Mouse (Mus musculus) stomach, embryonic 14.5 days (tissue): ENCODE measurements at regions not wholly inside any gene's neighbourhood (a gene's known extent, or its start where the extent isn't known, plus 50 kb on each side); places are given as distances from the start of the nearest gene placed in this dataset.

Experiments used
- ATAC-seq: fragments of 200-750 bp; cut with Nextera tagmentation; 2 replicates; pipeline ENCODE4 v1.8.0; 2017; ENCODE audit warnings: low read depth, moderate TSS enrichment; ENCODE audit not compliant: insufficient number of reproducible peaks, insufficient read depth, low FRiP score
- H3K27ac ChIP-seq: fragments of 300-500 bp; sonication (generic); 2 replicates; pipeline ENCODE4 v1.5.1; 2014; ENCODE audit warnings: mild to moderate bottlenecking, low read length, moderate library complexity, mixed read lengths
- H3K27me3 ChIP-seq: fragments of 300-500 bp; sonication (generic); 2 replicates; pipeline ENCODE4 v1.6.1; 2014; ENCODE audit warnings: low read length, control low read depth, mixed read lengths; ENCODE audit not compliant: control insufficient read depth, insufficient read depth
- H3K36me3 ChIP-seq: fragments of 300-500 bp; sonication (generic); 2 replicates; pipeline ENCODE4 v1.6.1; 2014; ENCODE audit warnings: mild to moderate bottlenecking, control low read depth, low read length, moderate library complexity, mixed read lengths; ENCODE audit not compliant: control insufficient read depth, insufficient read depth
- H3K4me1 ChIP-seq: fragments of 300-500 bp; sonication (generic); 2 replicates; pipeline ENCODE4 v1.6.1; 2014; ENCODE audit warnings: low read length, control low read depth, mixed read lengths; ENCODE audit not compliant: control insufficient read depth, insufficient read depth
- H3K4me2 ChIP-seq: fragments of 300-500 bp; sonication (generic); replicated peaks from 2 replicates; pipeline ENCODE4 v1.6.1; 2014; ENCODE audit warnings: low read depth, low read length, control low read depth
- H3K4me3 ChIP-seq: fragments of 300-500 bp; sonication (generic); 2 replicates; pipeline ENCODE4 v1.5.1; 2014; ENCODE audit warnings: low read depth, low read length, control low read depth
- H3K9ac ChIP-seq: fragments of 300-500 bp; sonication (generic); replicated peaks from 2 replicates; pipeline ENCODE4 v1.6.1; 2014; ENCODE audit warnings: low read depth, mild to moderate bottlenecking, control low read depth, low read length, moderate library complexity, mixed read lengths
- H3K9me3 ChIP-seq: fragments of 300-500 bp; sonication (generic); 2 replicates; pipeline ENCODE4 v1.6.1; 2016; ENCODE audit warnings: low read depth, low read length, control low read depth; ENCODE audit not compliant: control insufficient read depth
- whole genome bisulfite sequencing: fragments of 180-500 bp; shearing (Covaris S2); extraction: QIAGEN DNeasy Blood & Tissue Kit; methylation state at CpG from one replicate; pipeline ENCODE4 v1.1.7; 2014; 5-methylcytosine and 5-hydroxymethylcytosine counted together

DNA sequence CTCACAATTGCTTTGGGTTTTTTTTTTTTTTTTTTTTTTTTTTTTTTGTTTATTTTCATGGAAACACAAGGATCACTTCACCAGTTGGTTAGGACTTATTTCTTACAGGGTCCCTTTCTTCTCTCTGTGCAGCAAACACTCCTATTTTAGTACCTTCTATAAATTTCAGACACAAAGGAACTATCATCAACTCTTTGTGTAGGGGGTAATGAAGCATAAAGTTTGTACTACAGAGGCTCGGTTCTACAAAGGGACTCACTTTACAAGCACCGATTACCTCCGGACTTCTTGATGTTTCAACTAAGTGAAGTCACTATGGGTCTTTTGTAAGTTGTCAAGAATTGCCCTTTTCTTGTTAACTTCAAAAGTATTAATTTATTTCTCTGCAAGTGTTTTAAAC is 318.0 kb downstream of the Gja1 start:
- WGBS = 67% methylated on average over 3 of the region's 3 CpGs
- ATAC-seq = no peak
- Histone ChIP-seq H3K9ac (no peak overlapping the region), H3K9me3 (no peaks in the 10 kb centered on the region), H3K27ac (no peak overlapping the region), H3K4me1 (no peaks in the 10 kb centered on the region), H3K27me3 (no peaks in the 10 kb centered on the region), H3K36me3 (no peaks in the 10 kb centered on the region), H3K4me2 (no peak overlapping the region), H3K4me3 (no peak overlapping the region)

- H3K4me3 ChIP-seq = no peak overlapping the region
- H3K9ac ChIP-seq = no peak overlapping the region
- H3K27ac ChIP-seq = no peak overlapping the region
- H3K4me2 ChIP-seq = no peak overlapping the region
- no peaks in the 10 kb centered on the region for H3K36me3 ChIP-seq
- no peaks in the 10 kb centered on the region for H3K4me1 ChIP-seq
- no peak for ATAC-seq
- 73% methylated on average over 6 of the region's 6 CpGs for WGBS
- H3K27me3 ChIP-seq = no peaks in the 10 kb centered on the region
- H3K9me3 ChIP-seq = no peaks in the 10 kb centered on the region
These were observed 323.0 kb downstream of the Gja1 start for GRCm38 (mm10) chr10:56700126-56700525.

DNA sequence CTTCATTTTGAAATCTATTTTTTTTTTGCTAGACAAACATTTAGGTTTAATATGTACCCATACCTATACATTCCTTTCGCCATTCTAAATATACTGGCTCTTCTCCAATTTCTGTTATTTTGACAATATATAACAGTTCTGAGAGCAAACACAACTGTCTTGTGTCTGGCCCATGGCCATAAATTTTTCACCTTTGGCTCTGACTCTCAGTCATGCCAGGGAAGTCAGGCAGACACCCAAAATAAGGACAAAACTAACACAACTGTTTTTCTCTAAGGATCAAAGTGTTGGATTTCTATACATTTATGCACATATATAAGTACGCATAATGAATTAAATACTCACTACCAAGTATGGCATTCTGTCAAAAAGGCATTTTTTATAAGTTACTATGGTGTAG is 331.3 kb downstream of the Gja1 start:
- no peaks in the 10 kb centered on the region for H3K9me3 ChIP-seq
- H3K27ac ChIP-seq = no peak overlapping the region
- no peaks in the 10 kb centered on the region for H3K4me1 ChIP-seq
- no peaks in the 10 kb centered on the region for H3K27me3 ChIP-seq
- no peak for ATAC-seq
- no peak overlapping the region for H3K4me2 ChIP-seq
- no peaks in the 10 kb centered on the region for H3K36me3 ChIP-seq
- WGBS = 79% methylated on average over 2 of the region's 2 CpGs
- no peak overlapping the region for H3K4me3 ChIP-seq
- H3K9ac ChIP-seq = no peak overlapping the region

DNA sequence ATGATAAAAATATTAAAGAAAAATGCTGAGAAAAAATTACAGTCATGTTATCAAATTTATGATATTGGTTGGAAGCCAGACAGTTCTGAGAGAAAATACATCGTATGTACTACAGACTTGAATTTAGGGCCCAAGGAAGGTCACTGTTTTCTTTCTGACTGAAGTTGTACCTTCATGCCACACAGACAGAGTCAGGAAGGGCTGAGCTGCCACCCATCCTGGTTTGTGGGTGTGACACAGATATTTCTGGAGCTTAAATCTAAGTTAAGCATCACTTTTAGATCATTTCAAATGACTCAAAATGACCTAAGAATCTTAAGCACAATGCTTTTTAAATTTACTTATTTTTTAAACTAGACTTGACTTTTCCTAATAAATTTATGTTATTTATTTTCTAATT is 331.8 kb downstream of the Gja1 start:
- Histone ChIP-seq H3K36me3 (no peaks in the 10 kb centered on the region), H3K4me3 (no peak overlapping the region), H3K9me3 (no peaks in the 10 kb centered on the region), H3K4me1 (no peaks in the 10 kb centered on the region), H3K27me3 (no peaks in the 10 kb centered on the region), H3K9ac (no peak overlapping the region), H3K4me2 (no peak overlapping the region), H3K27ac (no peak overlapping the region)
- no peak for ATAC-seq
- 41% methylated on average over 1 of the region's 1 CpGs for WGBS

GRCm38 (mm10) chr10:56712611-56713105 is 335.5 kb downstream of the Gja1 start:
- Histone ChIP-seq H3K27me3 (no peaks in the 10 kb centered on the region), H3K27ac (no peak overlapping the region)
- no peak for ATAC-seq

GRCm38 (mm10) chr10:56737073-56737472 is 359.9 kb downstream of the Gja1 start:
- ATAC-seq = no peak

More at GRCm38 (mm10) chr10:56712611-56713105, 335.5 kb downstream of the Gja1 start:
- 54% methylated on average over 7 of the region's 7 CpGs for WGBS
- Histone ChIP-seq H3K4me2 (no peak overlapping the region), H3K9ac (no peak overlapping the region), H3K4me3 (no peak overlapping the region), H3K9me3 (no peaks in the 10 kb centered on the region), H3K4me1 (no peaks in the 10 kb centered on the region), H3K36me3 (no peaks in the 10 kb centered on the region)

GRCm38 (mm10) chr10:56739621-56740020 is 362.5 kb downstream of the Gja1 start:
- Histone ChIP-seq H3K4me2 (no peak overlapping the region), H3K4me3 (no peak overlapping the region), H3K9me3 (no peaks in the 10 kb centered on the region), H3K27ac (no peak overlapping the region), H3K9ac (no peak overlapping the region), H3K36me3 (no peaks in the 10 kb centered on the region), H3K27me3 (no peaks in the 10 kb centered on the region), H3K4me1 (no peaks in the 10 kb centered on the region)
- ATAC-seq = no peak
- WGBS = 65% methylated on average over 3 of the region's 3 CpGs

More at GRCm38 (mm10) chr10:56737073-56737472, 359.9 kb downstream of the Gja1 start:
- Histone ChIP-seq H3K4me3 (no peak overlapping the region), H3K4me2 (no peak overlapping the region), H3K4me1 (no peaks in the 10 kb centered on the region), H3K27ac (no peak overlapping the region), H3K9ac (no peak overlapping the region), H3K9me3 (no peaks in the 10 kb centered on the region), H3K36me3 (no peaks in the 10 kb centered on the region), H3K27me3 (no peaks in the 10 kb centered on the region)

DNA sequence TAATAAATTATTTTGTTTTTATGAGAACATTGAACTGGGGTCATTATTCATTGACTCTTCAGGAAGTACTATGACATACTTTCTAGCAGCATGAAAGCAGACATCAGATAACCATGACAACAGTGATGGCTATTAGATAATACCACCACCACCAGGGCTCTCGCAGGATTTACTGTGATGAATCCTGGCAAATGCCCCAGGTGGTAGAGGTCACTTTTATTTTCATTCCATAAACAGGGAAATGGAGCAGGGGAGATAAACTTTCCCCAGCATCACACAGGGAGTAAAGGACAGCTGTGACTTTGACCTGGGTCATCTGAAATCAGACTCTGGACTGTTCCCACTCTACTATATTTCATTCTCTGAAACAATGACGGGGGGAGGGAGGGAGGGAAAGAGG is 375.0 kb downstream of the Gja1 start:
- ATAC-seq = no peak
- Histone ChIP-seq H3K4me3 (no peak overlapping the region), H3K27ac (no peak overlapping the region), H3K9me3 (no peaks in the 10 kb centered on the region), H3K27me3 (no peaks in the 10 kb centered on the region), H3K9ac (no peak overlapping the region), H3K4me2 (no peak overlapping the region), H3K4me1 (no peaks in the 10 kb centered on the region), H3K36me3 (no peaks in the 10 kb centered on the region)
- WGBS = 48% methylated on average over 2 of the region's 2 CpGs

GRCm38 (mm10) chr10:56753576-56753975 is 376.4 kb downstream of the Gja1 start:
- H3K4me2 ChIP-seq = no peak overlapping the region
- no peaks in the 10 kb centered on the region for H3K4me1 ChIP-seq
- WGBS = 39% methylated on average over 2 of the region's 2 CpGs
- H3K27ac ChIP-seq = no peak overlapping the region
- no peak overlapping the region for H3K9ac ChIP-seq
- no peaks in the 10 kb centered on the region for H3K9me3 ChIP-seq
- no peak overlapping the region for H3K4me3 ChIP-seq
- no peak for ATAC-seq
- no peaks in the 10 kb centered on the region for H3K27me3 ChIP-seq
- no peaks in the 10 kb centered on the region for H3K36me3 ChIP-seq
